Mouse (Mus musculus): ENCODE data around the gene Whrn. TPM values are rescaled to one million over a fixed set of nuclear protein-coding genes. Genes with fewer than 3 reads are reported as not detected.
A peak's percentile ranks its signal among the peaks of the same experiment; 100 is the strongest.

Gene Whrn
- total RNA-seq, 2 experiments from 2014 or later = 1.6 to 2.2 TPM

DNA sequence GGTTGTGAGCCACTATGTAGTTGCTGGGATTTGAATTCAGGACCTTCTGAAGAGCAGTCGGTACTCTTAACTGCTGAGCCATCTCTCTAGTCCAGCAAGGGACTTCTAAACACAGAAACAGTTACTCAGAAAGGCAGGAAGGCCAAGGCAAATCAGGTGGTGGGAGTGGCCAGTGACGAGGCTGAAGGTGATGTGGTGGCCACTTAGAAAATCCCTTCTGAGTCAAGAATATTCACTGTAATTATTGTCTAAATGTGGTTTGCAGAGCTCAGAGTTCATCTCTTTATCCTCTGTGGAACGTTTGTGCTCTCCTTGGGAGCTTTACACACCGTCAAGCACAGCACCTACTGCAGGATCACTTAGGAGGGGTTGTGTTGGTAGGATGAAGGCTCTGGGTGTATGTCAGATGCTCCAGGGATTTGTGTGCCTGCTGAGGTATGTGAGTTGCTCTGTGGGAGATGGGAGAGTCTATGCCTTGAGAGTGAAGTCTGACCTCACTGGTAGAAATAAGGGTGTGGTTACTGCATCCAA lies 18.7 kb upstream of the Whrn start:
- intact Hi-C loops (cut with DNase I) = no loop called here
- no peak for DNase-seq
- Histone ChIP-seq H3K4me3 (no peak overlapping the region), H3K27ac (no peak overlapping the region)
- no peak for TF ChIP-seq CTCF (IDR thresholded peaks at IDR 0.05)

DNA sequence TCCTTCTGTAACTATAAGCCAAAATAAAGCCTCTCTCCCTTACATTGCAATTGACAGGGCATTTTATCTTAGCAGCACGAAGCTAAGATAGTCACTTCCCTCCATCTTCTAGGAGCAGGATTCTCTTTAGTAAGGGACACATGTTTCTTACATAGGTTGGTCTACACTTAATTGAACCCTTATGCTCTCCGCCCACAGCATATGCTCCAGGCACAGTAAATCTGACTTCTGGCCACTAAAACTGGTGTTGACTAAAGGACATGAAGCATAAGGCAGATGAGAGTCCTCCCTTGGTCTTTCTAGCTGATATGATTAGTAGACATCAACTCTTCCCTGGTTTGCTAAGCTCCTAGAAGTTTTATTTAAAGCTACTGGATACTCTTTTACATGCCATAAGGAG lies 17.1 kb upstream of the Whrn start:
- no peak for TF ChIP-seq CTCF (IDR thresholded peaks at IDR 0.05)
- no peak overlapping the region for H3K4me3 ChIP-seq
- DNase-seq = no peak
- intact Hi-C loops (cut with DNase I) = no loop called here
- no peak overlapping the region for H3K27ac ChIP-seq

DNA sequence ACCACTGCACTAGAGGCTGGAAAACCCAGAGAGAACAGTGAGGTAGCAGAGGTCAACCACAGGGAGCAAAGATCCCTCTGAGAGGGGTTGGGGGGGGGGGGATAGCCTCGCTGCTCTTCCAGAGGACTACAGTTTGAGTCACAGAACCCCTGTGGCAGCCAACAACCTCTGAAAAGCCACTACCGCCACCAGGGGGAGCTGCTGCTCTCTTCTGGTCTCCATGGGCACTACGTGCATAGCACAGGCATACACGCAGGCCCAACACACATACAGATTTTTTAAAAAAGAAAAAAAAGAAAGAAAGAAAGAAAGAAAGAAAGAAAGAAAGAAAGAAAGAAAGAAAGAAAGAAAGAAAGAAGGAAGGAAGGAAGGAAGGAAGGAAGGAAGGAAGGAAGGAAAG lies 12.4 kb upstream of the Whrn start:
- TF ChIP-seq CTCF (IDR thresholded peaks at IDR 0.05) = peak; percentile 78
- no peak overlapping the region for H3K4me3 ChIP-seq
- H3K27ac ChIP-seq = no peak overlapping the region
- DNase-seq = peak; percentile 89
- intact Hi-C loops (cut with DNase I) = loop anchor here (1.0 to 5.0 kb wide), 5 partner anchors 49 to 441 kb away; partner anchors contain the start of gene Tmem268

DNA sequence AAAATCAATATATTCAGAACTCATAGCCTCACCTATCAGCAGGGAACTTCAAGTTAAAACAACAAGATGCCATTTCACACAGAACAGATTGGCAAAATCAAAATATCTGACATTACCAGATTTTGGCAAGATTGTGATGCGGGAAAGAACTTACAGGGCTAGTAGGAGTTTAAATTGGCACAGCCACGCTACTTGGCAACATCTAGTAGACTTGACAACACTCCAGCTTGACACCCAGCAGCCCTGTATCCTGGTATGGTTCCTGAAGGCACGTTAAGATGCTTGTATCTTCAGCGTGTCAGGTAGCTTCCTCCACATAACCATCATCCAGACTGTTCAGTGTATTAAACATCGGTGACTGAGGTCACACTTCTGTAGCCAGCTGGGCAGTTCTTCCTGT lies 11.7 kb upstream of the Whrn start:
- TF ChIP-seq CTCF (IDR thresholded peaks at IDR 0.05) = no peak
- intact Hi-C loops (cut with DNase I) = loop anchor here (5.0 kb wide), 3 partner anchors 50 to 335 kb away; partner anchors contain the start of gene Tmem268
- Histone ChIP-seq H3K4me3 (no peak overlapping the region), H3K27ac (no peak overlapping the region)
- no peak for DNase-seq

DNA sequence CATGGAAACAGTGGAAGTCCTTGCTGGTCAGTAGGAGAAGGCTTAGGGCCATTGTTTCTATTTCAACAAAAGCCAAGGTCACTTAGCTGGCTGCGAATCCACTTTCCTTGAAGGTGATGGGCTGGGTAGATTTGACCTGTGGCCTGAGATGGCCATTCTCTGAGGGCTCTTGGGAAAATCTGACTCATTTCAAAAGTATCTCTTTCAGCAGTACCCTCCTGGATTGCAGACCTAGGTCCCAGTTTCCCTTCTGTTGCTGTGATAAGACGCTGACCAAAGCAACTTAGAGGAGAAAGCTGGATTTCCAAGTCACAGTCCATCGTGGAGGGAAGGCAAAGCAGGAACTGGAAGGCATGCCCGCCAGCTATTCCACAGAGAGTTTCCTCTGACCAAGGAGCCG lies 8.2 kb upstream of the Whrn start:
- intact Hi-C loops (cut with DNase I) = no loop called here
- Histone ChIP-seq H3K27ac (no peak overlapping the region), H3K4me3 (no peak overlapping the region)
- TF ChIP-seq CTCF (IDR thresholded peaks at IDR 0.05) = no peak
- DNase-seq = no peak

DNA sequence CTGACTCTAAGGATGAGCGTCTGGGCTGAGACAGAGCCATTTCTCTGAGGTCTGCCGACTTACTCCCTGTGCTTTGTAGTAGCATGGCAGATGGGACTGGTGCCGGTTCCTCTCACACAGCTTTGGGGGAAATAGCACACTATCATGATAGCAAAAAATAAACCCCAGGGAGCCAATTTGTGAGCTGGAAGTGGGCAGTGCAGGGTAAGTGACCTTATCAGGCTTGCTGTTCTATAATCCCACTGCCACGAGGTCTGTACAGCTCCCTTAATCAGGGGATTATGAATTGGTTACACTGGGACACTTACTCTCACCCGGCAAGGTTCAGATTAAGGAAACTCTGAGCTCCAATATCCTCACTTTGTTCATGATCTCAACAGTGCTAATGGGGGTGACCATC lies 5.3 kb upstream of the Whrn start:
- TF ChIP-seq CTCF (IDR thresholded peaks at IDR 0.05) = no peak
- intact Hi-C loops (cut with DNase I) = no loop called here
- Histone ChIP-seq H3K4me3 (no peak overlapping the region), H3K27ac (no peak overlapping the region)
- DNase-seq = no peak

DNA sequence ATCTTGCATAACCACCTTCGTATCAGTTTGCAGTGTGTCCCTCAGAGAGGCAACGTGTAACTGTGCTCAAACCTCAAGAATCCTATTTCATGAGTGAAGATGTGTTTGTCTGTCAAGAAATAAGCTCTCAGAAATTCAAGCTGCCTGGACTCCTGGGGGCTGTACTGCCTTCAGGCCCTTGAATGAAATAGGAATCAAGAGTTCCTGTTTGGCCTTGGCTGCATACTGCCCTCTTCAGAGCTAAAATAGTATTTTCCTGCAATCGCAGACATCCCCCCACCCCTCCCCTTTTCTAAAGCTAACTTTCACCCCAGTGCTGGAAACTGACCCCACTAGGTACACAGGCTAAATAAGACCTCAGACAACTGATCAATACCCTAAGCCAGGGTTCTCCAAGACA lies 2.6 kb upstream of the Whrn start:
- H3K27ac ChIP-seq = no peak overlapping the region
- intact Hi-C loops (cut with DNase I) = loop anchor here (5.0 kb wide), 1 partner anchor 44 kb away; the partner anchor contains the start of gene Atp6v1g1
- DNase-seq = no peak
- H3K4me3 ChIP-seq = no peak overlapping the region
- no peak; the same call in 1 of the 2 replicates for TF ChIP-seq CTCF (IDR thresholded peaks at IDR 0.05)

DNA sequence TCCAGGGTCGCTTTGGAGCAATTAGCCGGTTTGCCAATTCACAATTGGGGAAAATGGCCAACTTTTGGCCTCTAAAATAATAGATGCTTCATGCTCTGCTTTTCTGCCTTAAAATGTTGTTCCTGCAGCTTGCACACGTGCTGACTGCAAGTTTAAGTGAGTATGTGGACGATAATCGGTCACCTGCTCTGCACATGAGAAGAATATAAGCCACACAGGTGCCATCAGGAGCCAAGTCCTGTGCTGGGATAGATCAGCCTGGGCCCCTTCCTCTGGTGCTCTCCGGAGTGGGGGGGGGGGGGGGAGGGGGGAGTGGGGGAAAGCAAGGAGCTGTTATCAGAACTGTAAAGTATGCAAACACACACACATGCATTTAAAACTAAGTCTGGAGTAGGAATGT lies 521 bp upstream of the Whrn start:
- TF ChIP-seq CTCF (IDR thresholded peaks at IDR 0.05) = no peak
- no peak for DNase-seq
- Histone ChIP-seq H3K4me3 (peak overlapping the region; percentile 74), H3K27ac (peak overlapping the region; percentile 60)
- intact Hi-C loops (cut with DNase I) = loop anchor here (5.0 kb wide), 1 partner anchor 46 kb away; the partner anchor contains the start of gene Atp6v1g1

DNA sequence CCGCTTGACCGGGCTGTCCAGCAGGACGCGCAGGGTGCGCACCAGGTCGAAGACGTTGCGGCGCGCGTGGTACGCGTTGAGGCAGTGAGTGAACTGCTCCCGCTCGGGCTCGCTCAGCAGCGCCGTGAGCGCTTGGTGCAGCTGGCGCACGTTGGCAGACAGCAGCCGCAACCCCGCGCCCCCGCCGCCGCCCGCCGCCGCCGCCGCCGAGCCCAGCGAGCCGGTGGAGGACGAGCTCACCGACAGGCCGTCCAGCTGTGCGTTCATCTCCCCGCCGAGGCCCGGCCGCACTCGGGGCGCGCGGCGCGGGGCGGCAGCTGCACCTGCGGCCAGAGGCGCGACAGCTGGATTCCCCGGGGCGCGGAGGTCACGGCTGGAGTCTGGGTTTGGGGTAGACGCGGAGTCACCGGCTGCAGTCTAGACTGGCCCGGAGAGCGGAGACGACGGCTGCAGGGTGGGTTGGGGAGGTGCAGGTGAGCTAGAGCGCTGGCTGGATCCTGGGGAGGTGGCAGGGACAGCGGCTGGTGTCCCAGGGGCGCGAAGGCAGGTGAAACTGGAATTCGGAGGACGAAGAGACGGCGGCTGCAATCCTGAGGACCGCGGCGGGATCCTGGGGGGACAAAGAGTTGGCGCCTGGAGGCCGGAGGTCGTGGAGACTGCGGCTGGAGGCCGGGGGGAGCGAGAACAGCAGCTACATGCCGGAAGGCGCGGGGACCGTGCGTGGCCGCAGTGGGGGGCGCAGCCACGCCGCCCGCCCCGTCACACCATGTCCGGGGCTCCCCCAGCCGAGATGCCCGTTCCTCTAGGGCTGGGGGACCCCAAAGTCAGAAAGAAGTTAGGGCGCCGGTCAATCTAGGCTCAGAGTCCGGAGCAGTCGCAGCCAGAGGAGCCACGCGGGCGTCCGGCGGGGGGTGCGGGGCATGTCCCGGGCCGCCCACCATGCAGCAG lies 550 bp downstream of the Whrn start:
- Histone ChIP-seq H3K27ac (peak overlapping the region; percentile 60), H3K4me3 (peak overlapping the region; percentile 74)
- intact Hi-C loops (cut with DNase I) = loop anchor here (5.0 kb wide), 1 partner anchor 47 kb away; the partner anchor contains the start of gene Atp6v1g1
- TF ChIP-seq CTCF (IDR thresholded peaks at IDR 0.05) = no peak
- peak; percentile 69 for DNase-seq

DNA sequence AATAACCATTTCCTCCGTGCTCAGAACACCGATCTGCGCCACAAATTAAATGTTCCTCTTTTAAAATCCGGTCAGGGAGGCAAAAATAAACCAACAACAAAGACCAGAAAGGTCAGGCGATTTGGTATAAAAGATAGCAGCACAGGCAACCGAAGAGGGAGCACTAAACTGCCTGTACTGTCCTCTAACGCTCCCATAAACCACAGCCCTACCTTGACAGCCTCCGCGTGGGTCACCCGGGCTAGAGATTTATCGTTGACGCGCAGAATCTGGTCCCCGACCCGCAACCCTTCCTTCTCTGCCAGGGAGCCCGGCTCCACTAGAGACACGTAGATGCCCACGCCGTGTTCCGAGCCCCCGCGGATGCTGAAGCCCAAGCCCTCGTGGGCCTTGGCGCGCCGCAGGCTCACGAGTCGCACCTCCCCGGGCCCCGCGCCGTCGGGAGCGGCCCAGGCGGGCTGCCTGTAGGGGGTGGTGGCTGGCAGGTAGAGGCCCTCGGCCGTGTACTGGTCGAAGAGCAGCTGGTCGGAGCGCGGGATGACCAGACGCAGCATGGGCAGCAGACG lies 1.3 kb downstream of the Whrn start:
- Histone ChIP-seq H3K4me3 (peak overlapping the region; percentile 74), H3K27ac (no peak overlapping the region)
- no peak for DNase-seq
- TF ChIP-seq CTCF (IDR thresholded peaks at IDR 0.05) = no peak
- intact Hi-C loops (cut with DNase I) = no loop called here

DNA sequence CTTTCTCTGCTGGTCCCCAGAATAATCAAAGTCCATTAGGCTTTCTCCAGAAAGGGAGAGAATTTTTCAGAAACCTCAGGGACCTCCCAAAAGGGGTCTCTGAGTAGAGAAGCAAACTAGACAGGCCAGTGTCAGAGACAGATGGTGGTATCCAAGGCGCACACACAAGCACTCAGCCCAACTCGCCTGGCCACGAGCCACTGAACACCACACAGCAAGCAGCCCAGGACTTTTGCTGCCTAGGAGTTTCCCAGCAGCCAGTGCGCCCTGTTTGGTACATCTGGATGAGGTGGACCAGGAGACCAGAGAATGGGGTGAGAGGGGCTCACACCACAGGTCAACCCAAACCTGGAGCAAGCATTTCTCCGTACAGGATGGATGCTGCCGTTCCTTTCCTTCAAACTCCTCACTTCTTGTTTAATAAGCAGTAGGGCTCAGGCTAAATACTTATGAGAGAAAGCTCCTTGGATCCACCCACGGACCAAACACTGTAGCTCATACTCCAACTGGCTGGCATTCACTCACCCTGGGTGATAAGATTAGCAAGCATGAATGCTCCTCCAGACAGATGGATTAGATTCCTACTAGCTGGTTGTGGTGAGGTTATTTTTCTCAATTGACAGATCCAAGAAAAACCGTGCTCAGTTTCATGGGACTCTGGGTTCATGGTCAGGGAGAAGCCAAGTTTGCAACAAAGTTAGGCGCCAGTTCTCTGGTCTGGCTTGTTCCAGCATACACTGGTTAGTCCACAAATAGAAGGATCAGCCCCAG lies 2.3 kb downstream of the Whrn start:
- no peak overlapping the region for H3K4me3 ChIP-seq

DNA sequence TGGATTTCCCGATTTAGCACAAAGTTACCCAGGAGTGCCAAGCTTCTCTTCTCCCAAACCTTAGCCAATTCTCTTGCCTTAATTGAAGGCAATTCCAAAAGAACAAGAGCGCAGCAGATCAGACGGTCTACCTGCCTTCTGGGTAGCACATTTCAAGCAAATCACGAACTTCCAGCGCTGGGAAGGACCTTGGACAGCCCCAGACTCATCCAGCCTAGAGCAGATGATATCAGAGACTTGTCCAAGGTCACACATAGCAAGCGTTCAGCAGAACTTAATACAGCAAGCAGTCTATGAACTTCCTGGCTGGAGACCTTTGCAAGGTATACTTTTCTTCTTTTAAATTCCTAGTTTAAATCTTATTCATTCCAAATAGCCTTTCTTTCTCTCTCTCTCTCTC lies 4.3 kb downstream of the Whrn start:
- no peak for DNase-seq
- Histone ChIP-seq H3K4me3 (no peak overlapping the region), H3K27ac (no peak overlapping the region)
- no peak for TF ChIP-seq CTCF (IDR thresholded peaks at IDR 0.05)
- intact Hi-C loops (cut with DNase I) = no loop called here

More for the DNA sequence above, 2.3 kb downstream of the Whrn start:
- no peak for TF ChIP-seq CTCF (IDR thresholded peaks at IDR 0.05)
- intact Hi-C loops (cut with DNase I) = no loop called here
- H3K27ac ChIP-seq = no peak overlapping the region
- no peak for DNase-seq

All from gastrocnemius, adult 2 months (tissue).